Mouse (Mus musculus) liver, embryonic 14.5 days (tissue): Measurements from ENCODE around the gene Kansl2.

Experiments
- CTCF ChIP-seq: IDR thresholded peaks from 2 replicates; pipeline ENCODE4 v1.5.1; 2016; ENCODE audit warnings: antibody characterized with exemption, low read depth, control low read depth
- EP300 ChIP-seq: IDR thresholded peaks from 2 replicates; pipeline ENCODE4 v1.6.1; 2016; ENCODE audit warnings: antibody characterized with exemption, low read depth

DNA sequence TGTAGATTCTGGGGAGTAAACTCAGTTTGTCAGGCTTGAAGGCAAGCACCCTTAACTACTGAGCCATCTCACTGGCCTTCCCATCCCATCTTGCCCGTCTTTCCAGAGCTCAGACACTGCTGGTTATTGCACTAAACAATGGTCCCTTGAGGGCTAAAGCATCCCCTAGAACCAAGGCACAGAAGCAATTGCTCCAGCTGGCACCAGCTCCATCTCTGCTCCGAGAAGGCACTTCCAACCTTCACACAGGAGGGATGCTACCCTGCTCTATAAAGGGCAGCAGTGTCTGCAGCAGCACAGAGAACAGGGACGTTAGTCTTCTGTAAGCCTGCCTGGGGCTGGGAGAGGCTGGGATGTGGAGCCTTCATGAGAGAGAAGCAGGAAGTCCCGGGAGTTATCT lies 42.0 kb downstream of the Kansl2 start, which contains the start of gene Olfr279:
- TF ChIP-seq CTCF: no peak
- no peak for TF ChIP-seq EP300
